Mouse (Mus musculus) thymus, adult 2 months (tissue): ENCODE results near the gene Trem3.

Experiments used
- CTCF ChIP-seq: fragments of 200-500 bp; IDR thresholded peaks from 2 replicates; pipeline ENCODE4 v1.5.1; 2012; ENCODE audit warnings: mild to moderate bottlenecking, control low read depth, low read length, moderate library complexity, borderline replicate concordance; ENCODE audit not compliant: control insufficient read depth, poor library complexity, insufficient read depth; ENCODE audit errors: extremely low read depth
- POLR2A ChIP-seq: fragments of 200-500 bp; IDR thresholded peaks from 2 replicates; pipeline ENCODE4 v1.6.1; 2012; ENCODE audit warnings: mild to moderate bottlenecking, low read length, control low read depth, moderate library complexity; ENCODE audit not compliant: control insufficient read depth, poor library complexity, insufficient read depth; ENCODE audit errors: extremely low read depth

GRCm38 (mm10) chr17:48215429-48215828 is 32.1 kb upstream of the Trem3 start:
- TF ChIP-seq CTCF (no peak), POLR2A (no peak)
